Mouse (Mus musculus) lung, postnatal 14 days (tissue): Measurements from ENCODE around the gene Nfix.
"Not testable (repeated sequence)": the region's sequence is repeated elsewhere in the genome, so short reads cannot be mapped to it uniquely, and the experiment has no call there.

Experiments used
- DNase-seq: peaks from one replicate; pipeline ENCODE4 v3.0.0; 2021

Gene Nfix

DNA sequence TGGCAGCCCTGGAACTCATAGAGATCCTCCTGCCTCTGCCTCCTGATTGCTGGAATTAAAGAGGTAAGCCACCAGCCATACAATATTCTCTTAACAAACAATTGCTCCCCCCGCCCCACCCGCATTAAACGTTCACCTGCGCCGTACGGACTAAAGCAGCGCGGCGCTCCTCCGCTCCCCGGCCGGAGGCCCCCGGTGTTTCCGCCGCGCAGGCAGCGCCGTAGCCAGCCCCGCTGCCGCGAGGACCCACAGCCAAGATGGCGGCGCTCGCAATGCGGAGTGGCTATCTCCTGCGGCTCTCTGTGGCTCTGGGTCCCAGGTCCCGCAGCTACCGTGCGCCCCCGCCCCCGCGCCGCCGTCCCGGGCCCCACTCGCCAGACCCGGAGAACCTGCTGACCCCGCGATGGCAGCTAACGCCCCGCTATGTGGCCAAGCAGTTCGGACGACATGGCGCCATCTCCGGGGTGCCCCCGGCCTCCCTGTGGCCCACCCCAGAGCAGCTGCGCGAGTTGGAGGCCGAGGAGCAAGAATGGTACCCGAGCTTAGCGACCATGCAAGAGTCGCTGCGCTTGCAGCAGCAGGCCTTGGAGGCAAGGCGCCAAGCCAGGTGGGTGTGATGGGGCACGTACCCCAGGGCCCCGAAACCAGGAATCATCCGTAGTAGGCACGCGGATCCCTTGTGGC, 32.0 kb upstream of the Nfix start:
- peak; percentile 83 for DNase-seq

DNA sequence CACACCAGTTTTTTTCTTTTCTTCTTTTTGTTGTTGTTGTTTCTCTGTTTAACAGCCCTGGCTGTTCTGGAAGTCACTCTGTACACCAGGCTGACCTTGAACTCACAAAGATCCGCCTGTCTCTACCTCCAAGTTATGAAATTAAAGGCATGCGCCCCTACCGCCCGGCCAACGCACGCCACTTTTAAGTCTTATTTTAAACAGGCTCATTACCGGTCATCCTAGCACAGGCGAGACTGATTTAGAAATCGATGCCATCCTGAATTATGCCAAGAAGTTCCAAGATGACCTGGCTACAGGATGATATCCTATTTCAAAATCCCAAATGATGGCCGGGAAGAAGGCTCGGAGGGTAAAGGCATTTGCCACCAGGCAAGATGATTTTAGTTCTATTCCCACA, 31.3 kb upstream of the Nfix start, which contains the start of gene Gadd45gip1:
Gene Gadd45gip1 (plus strand): TSS at position 33 of the 400 bp plus-strand sequence.
- peak; percentile 22 for DNase-seq

- DNase-seq, result not testable (repeated sequence)
Observed at GRCm38 (mm10) chr8:84826518-84826917, 26.4 kb upstream of the Nfix start.

- DNase-seq, result no peak
Observed at GRCm38 (mm10) chr8:84825636-84826035, 25.5 kb upstream of the Nfix start.

DNA sequence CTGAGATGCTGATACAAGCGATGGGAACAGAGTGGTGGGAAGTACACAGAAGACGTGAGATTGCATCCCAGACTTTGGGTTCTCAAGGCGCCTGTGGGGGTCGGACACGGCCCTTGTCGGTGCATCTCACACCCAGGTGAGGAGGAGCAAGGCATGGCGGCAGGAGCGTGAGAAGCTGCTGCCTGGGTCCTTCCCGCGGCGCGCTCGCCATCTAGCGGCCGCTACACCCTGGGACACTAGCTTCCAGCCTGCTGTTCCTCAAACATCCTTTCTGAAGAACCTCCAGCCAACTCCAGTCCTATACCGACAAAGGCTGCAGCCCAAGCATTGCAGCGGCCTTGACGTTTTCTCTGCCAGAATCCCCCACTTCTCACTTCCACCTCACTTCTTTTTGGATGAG, 23.5 kb upstream of the Nfix start:
- DNase-seq, result peak; percentile 66

DNA sequence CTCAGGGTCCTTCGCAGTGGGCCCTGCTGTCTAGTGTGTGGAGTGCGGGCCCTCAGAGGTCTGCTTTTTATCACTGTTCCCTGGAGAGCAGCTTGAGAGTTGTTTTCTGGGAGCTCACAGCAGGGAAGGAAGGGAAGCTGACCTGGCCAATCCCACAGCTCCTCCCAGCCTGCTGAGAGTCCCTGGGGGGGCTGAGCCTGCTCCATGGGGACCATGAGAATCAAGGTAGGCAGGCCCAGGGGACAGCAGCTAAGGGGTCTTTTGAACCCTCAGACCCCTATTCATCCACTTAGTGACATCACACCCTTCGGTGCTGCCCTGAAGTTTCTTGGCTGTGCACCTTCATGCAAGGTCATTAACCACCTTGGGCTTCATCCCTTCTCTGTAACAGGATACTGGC, 22.6 kb upstream of the Nfix start, which contains the start of gene Dand5:
Gene Dand5 (minus strand): TSS at position 101 of the 400 bp plus-strand sequence.
- no peak for DNase-seq

- DNase-seq, result no peak
Observed at GRCm38 (mm10) chr8:84816117-84816516, 16.0 kb upstream of the Nfix start.

- peak; percentile 98 for DNase-seq
Observed at GRCm38 (mm10) chr8:84815547-84815946, 15.4 kb upstream of the Nfix start.

- DNase-seq, result no peak
Observed at GRCm38 (mm10) chr8:84814555-84815441, 14.7 kb upstream of the Nfix start.

GRCm38 (mm10) chr8:84814240-84814554, 14.1 kb upstream of the Nfix start:
- no peak for DNase-seq

- DNase-seq, result no peak
Observed at GRCm38 (mm10) chr8:84813830-84814229, 13.7 kb upstream of the Nfix start.

DNA sequence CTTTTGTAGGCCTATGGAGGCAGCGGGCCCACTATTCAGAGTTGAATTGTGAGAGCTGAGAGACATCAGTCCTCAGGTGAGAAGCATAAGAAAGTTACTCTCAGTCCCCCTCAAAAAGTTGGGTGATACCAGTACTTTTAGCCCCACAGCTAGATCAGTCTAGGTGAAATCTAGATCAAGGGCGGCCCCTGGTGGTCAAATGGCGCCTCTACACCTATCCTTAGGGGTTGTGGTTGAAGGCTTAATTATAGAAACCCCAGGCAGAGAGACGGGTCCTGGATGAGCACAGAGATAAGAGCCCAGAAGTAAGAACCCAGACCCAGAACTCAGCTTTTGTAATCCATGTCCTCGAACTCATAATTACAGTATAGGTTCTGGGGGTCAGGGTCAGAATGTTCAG, 12.9 kb upstream of the Nfix start:
- DNase-seq, result peak; percentile 93

- DNase-seq, result no peak
Observed at GRCm38 (mm10) chr8:84811303-84811702, 11.2 kb upstream of the Nfix start.

DNA sequence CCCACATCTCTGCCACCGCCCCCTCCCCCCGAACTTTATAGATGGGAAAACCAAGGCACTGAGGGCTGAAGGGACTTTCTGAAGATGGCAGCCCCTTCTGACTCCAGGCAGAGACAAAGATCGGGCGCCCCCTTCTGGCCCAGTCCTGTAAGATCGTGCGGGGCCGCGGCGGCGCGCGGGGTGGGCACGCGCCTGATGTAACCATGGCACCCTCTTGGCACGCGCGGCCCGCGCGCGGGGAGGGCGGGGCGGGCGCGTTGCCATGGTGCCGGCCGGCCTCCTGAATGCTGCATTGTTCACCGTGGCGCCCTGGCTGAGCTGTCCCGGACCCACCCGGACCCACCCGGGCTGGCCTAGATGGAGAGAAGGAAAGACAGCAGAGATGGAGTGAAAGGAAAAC, 10.8 kb upstream of the Nfix start:
- DNase-seq, result peak; percentile 97

- DNase-seq, result no peak
Observed at GRCm38 (mm10) chr8:84809941-84810280, 9.8 kb upstream of the Nfix start.

DNA sequence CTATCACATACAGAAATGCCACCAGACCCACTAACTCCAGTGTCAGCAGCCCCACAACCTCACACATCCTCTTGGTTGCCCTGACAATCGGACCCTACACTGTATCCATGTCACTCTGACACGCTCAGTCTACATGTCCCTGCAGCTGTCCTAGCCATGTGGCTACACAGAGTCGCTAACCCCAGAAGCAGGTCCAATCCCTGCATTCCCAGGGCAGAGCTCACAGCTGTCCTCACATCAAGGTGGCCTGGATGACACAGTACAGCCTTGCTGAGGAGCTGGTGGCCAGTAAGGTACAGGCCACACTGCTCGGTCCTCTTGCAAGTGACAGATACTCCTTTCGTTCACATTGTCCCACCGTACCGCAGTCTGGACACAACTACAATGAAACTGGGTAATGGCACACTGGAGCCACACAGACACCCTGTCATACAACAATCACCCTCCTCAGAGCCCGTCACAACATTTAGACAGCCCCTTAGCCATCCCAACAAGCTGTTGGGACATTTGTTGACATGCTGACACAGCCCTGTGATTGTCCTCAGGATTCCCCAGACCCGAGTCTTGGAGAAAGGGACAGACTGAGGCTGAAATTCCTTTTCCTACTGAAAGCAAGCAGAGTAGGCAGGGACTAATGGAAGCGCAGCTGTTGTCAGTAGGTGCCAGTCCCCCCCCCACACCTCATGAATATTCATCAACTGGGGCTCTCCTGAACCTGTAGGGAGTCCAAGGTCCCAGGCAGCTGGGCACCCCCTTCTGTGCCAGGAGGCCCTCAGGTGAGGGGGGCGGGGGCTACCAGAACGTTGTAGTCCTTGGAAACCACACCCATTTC, 9.2 kb upstream of the Nfix start:
- no peak for DNase-seq

DNA sequence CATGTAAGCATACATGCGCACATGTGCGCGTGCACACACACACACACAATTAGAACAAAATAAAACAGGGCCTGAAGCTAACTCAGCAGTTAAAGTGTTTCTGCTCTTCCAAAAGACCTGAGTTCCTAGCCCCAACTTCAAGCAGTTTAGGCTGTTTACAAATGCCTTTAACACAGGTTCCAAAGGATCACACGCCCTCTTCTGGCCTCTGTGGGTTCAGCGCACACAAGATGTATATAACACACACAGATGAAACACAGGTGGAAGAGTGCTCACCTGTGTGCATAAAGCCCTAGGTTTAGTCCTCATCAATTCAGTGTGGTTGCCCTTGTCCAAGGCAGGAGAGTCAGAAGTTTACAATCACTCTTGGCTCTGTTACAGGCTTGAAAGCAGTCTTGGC, 5.9 kb upstream of the Nfix start:
- no peak for DNase-seq

GRCm38 (mm10) chr8:84799136-84799931, 810 bp downstream of the Nfix start:
- DNase-seq, result peak; percentile 66

GRCm38 (mm10) chr8:84798446-84799135, 1.6 kb downstream of the Nfix start:
- DNase-seq, result no peak

- DNase-seq, result no peak
Observed at GRCm38 (mm10) chr8:84797971-84798370, 2.2 kb downstream of the Nfix start.

DNA sequence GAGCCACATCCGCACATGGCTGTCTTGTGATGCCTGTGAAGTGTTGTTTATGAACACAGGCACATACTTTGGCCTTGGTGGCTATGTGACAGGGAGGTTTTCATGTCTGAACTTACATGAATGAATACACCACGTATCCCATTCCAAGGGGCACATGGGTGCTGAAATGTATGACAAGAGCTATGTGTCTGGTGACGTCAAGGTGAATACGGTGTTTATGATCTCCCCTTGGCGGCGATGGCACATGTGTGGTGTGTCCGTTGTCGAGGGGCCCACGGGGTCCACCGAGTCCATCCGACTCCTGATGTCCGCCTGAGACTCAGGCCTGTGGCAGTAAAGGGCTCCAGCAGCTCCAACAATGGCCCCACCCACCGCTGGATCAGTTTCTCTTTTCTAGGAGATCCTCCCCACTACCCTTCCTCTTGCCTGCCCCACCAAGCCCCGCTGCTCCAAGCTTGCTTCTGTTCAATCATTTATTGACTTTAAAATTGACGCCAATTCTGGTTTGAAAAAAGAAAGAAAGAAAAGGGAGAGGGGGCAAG, 2.8 kb downstream of the Nfix start:
- DNase-seq, result no peak

GRCm38 (mm10) chr8:84794486-84794885, 5.7 kb downstream of the Nfix start:
- no peak for DNase-seq
